Mouse (Mus musculus): ENCODE measurements around the gene Eppin. TPM values are rescaled to one million over a fixed set of nuclear protein-coding genes. Genes with fewer than 3 reads are reported as not detected.

Gene Eppin
- total and polyA plus RNA-seq, 2 experiments from 2014 or later, result not detected

GRCm38 (mm10) chr2:164544454-164545097 lies 48.8 kb downstream of the Eppin start:
- Histone ChIP-seq H3K4me1 (ENCODE audit: insufficient read depth) (no peaks in the 10 kb centered on the region), H3K9ac (no peak overlapping the region), H3K9me3 (ENCODE audit: low read length) (no peaks in the 10 kb centered on the region), H3K27ac (ENCODE audit: low read depth, low read length) (no peak overlapping the region), H3K4me3 (ENCODE audit: low read depth, low read length) (no peak overlapping the region), H3K27me3 (ENCODE audit: insufficient read depth, low read length) (no peaks in the 10 kb centered on the region), H3K36me3 (ENCODE audit: insufficient read depth) (no peaks in the 10 kb centered on the region), H3K4me2 (ENCODE audit: low read depth) (no peak overlapping the region)
- no peak for TF ChIP-seq CTCF (IDR thresholded peaks at IDR 0.05; ENCODE audit: low read depth)
- no peak for DNase-seq
- WGBS, result 60% methylated on average over 5 of the region's 5 CpGs
- no peak for ATAC-seq

- Histone ChIP-seq H3K9ac (no peak overlapping the region), H3K4me2 (ENCODE audit: low read depth) (no peak overlapping the region), H3K9me3 (ENCODE audit: low read length) (no peaks in the 10 kb centered on the region), H3K27me3 (ENCODE audit: insufficient read depth, low read length) (no peaks in the 10 kb centered on the region), H3K36me3 (ENCODE audit: insufficient read depth) (no peaks in the 10 kb centered on the region), H3K27ac (ENCODE audit: low read depth, low read length) (no peak overlapping the region), H3K4me3 (ENCODE audit: low read depth, low read length) (no peak overlapping the region), H3K4me1 (ENCODE audit: insufficient read depth) (no peaks in the 10 kb centered on the region)
- no peak for DNase-seq
- TF ChIP-seq CTCF (IDR thresholded peaks at IDR 0.05; ENCODE audit: low read depth), result no peak
- no peak for ATAC-seq
- 70% methylated on average over 2 of the region's 2 CpGs for WGBS
Observed at GRCm38 (mm10) chr2:164543745-164544144, 49.6 kb downstream of the Eppin start.

- DNase-seq (no peak), ATAC-seq (no peak)
- 86% methylated on average over 7 of the region's 7 CpGs for WGBS
- no peaks in the 10 kb centered on the region for H3K9me3 ChIP-seq (ENCODE audit: low read length)
- H3K27ac ChIP-seq (ENCODE audit: low read depth, low read length), result no peak overlapping the region
- no peak overlapping the region for H3K9ac ChIP-seq
- H3K4me3 ChIP-seq (ENCODE audit: low read depth, low read length), result no peak overlapping the region
- H3K36me3 ChIP-seq (ENCODE audit: insufficient read depth), result no peaks in the 10 kb centered on the region
- no peak for TF ChIP-seq CTCF (IDR thresholded peaks at IDR 0.05; ENCODE audit: low read depth)
- no peaks in the 10 kb centered on the region for H3K27me3 ChIP-seq (ENCODE audit: insufficient read depth, low read length)
- no peak overlapping the region for H3K4me2 ChIP-seq (ENCODE audit: low read depth)
- no peaks in the 10 kb centered on the region for H3K4me1 ChIP-seq (ENCODE audit: insufficient read depth)
Observed at GRCm38 (mm10) chr2:164542598-164542997, 50.8 kb downstream of the Eppin start.

- Histone ChIP-seq H3K9me3 (ENCODE audit: low read length) (no peaks in the 10 kb centered on the region), H3K27me3 (ENCODE audit: insufficient read depth, low read length) (no peaks in the 10 kb centered on the region), H3K9ac (no peak overlapping the region), H3K4me3 (ENCODE audit: low read depth, low read length) (no peak overlapping the region), H3K4me1 (ENCODE audit: insufficient read depth) (no peaks in the 10 kb centered on the region), H3K27ac (ENCODE audit: low read depth, low read length) (no peak overlapping the region), H3K36me3 (ENCODE audit: insufficient read depth) (no peaks in the 10 kb centered on the region), H3K4me2 (ENCODE audit: low read depth) (no peak overlapping the region)
- DNase-seq, result no peak
- TF ChIP-seq CTCF (IDR thresholded peaks at IDR 0.05; ENCODE audit: low read depth), result no peak
- ATAC-seq, result no peak
- 71% methylated on average over 5 of the region's 5 CpGs for WGBS
Observed at GRCm38 (mm10) chr2:164542132-164542531, 51.3 kb downstream of the Eppin start.

- Histone ChIP-seq H3K4me3 (ENCODE audit: low read depth, low read length) (no peak overlapping the region), H3K27me3 (ENCODE audit: insufficient read depth, low read length) (no peaks in the 10 kb centered on the region), H3K4me1 (ENCODE audit: insufficient read depth) (no peaks in the 10 kb centered on the region), H3K9me3 (ENCODE audit: low read length) (no peaks in the 10 kb centered on the region), H3K27ac (ENCODE audit: low read depth, low read length) (no peak overlapping the region), H3K9ac (no peak overlapping the region), H3K4me2 (ENCODE audit: low read depth) (no peak overlapping the region), H3K36me3 (ENCODE audit: insufficient read depth) (no peaks in the 10 kb centered on the region)
- DNase-seq (no peak), ATAC-seq (no peak)
- TF ChIP-seq CTCF (IDR thresholded peaks at IDR 0.05; ENCODE audit: low read depth), result no peak
- 36% methylated on average over 8 of the region's 8 CpGs for WGBS
Observed at GRCm38 (mm10) chr2:164540652-164541427, 52.6 kb downstream of the Eppin start.

Other genes starting within 250 kb of the Eppin start
Only the 30 nearest of the 32 such genes appear.
- gene Slpi, start 204.5 kb downstream of the Eppin start, total RNA-seq (2014; rRNA removed), result not detected in 2 replicates
- gene Slpi, start 204.5 kb downstream of the Eppin start, polyA plus RNA-seq (2015; fragmentation: Nextera tagmentation; extraction: Ambion mirVana), result 0.71 and 0.77 TPM in 2 replicates
- 0.46 TPM in 1 of 2 replicates, not detected in the other for gene Rbpjl, start 190.5 kb downstream of the Eppin start, total RNA-seq (2014; rRNA removed)
- gene Rbpjl, start 190.5 kb downstream of the Eppin start, polyA plus RNA-seq (2015; fragmentation: Nextera tagmentation; extraction: Ambion mirVana), result 0.17 and 0.33 TPM in 2 replicates
- gene Matn4, start 188.4 kb downstream of the Eppin start, total RNA-seq (2014; rRNA removed), result 6.2 and 6.3 TPM in 2 replicates
- 3.3 and 7.1 TPM in 2 replicates for gene Matn4, start 188.4 kb downstream of the Eppin start, polyA plus RNA-seq (2015; fragmentation: Nextera tagmentation; extraction: Ambion mirVana)
- gene Sdc4, start 149.7 kb downstream of the Eppin start, total RNA-seq (2014; rRNA removed), result 11.8 and 14.0 TPM in 2 replicates
- gene Sdc4, start 149.7 kb downstream of the Eppin start, polyA plus RNA-seq (2015; fragmentation: Nextera tagmentation; extraction: Ambion mirVana), result 8.0 and 16.5 TPM in 2 replicates
- gene Sys1, start 136.6 kb downstream of the Eppin start, total RNA-seq (2014; rRNA removed), result 88.0 and 167 TPM in 2 replicates
- 105 and 110 TPM in 2 replicates for gene Sys1, start 136.6 kb downstream of the Eppin start, polyA plus RNA-seq (2015; fragmentation: Nextera tagmentation; extraction: Ambion mirVana)
- gene Gm20458, start 132.6 kb downstream of the Eppin start, total RNA-seq (2014; rRNA removed), result 3.6 and 10.5 TPM in 2 replicates
- 10.0 and 10.7 TPM in 2 replicates for gene Gm20458, start 132.6 kb downstream of the Eppin start, polyA plus RNA-seq (2015; fragmentation: Nextera tagmentation; extraction: Ambion mirVana)
- not detected in 2 replicates for gene Trp53tg5, start 119.9 kb downstream of the Eppin start, total RNA-seq (2014; rRNA removed)
- not detected in 2 replicates for gene Trp53tg5, start 119.9 kb downstream of the Eppin start, polyA plus RNA-seq (2015; fragmentation: Nextera tagmentation; extraction: Ambion mirVana)
- 21.7 and 23.9 TPM in 2 replicates for gene Dbndd2, start 107.5 kb downstream of the Eppin start, total RNA-seq (2014; rRNA removed)
- gene Dbndd2, start 107.5 kb downstream of the Eppin start, polyA plus RNA-seq (2015; fragmentation: Nextera tagmentation; extraction: Ambion mirVana), result 10.9 and 17.6 TPM in 2 replicates
- gene Pigt, start 96.1 kb downstream of the Eppin start, total RNA-seq (2014; rRNA removed), result 47.6 and 77.6 TPM in 2 replicates
- 91.0 and 93.8 TPM in 2 replicates for gene Pigt, start 96.1 kb downstream of the Eppin start, polyA plus RNA-seq (2015; fragmentation: Nextera tagmentation; extraction: Ambion mirVana)
- gene Wfdc2, start 31.2 kb downstream of the Eppin start, total RNA-seq (2014; rRNA removed), result 1.5 and 6.1 TPM in 2 replicates
- gene Wfdc2, start 31.2 kb downstream of the Eppin start, polyA plus RNA-seq (2015; fragmentation: Nextera tagmentation; extraction: Ambion mirVana), result 4.3 and 7.3 TPM in 2 replicates
- not detected in 2 replicates for gene Spint3, start 20.1 kb downstream of the Eppin start, total RNA-seq (2014; rRNA removed)
- gene Spint3, start 20.1 kb downstream of the Eppin start, polyA plus RNA-seq (2015; fragmentation: Nextera tagmentation; extraction: Ambion mirVana), result not detected in 2 replicates
- not detected in 2 replicates for gene Wfdc6a, start 8.1 kb downstream of the Eppin start, total RNA-seq (2014; rRNA removed)
- gene Wfdc6a, start 8.1 kb downstream of the Eppin start, polyA plus RNA-seq (2015; fragmentation: Nextera tagmentation; extraction: Ambion mirVana), result 0.33 TPM in 1 of 2 replicates, not detected in the other
- not detected in 2 replicates for gene Wfdc6b, start 19.9 kb upstream of the Eppin start, total RNA-seq (2014; rRNA removed)
- gene Wfdc6b, start 19.9 kb upstream of the Eppin start, polyA plus RNA-seq (2015; fragmentation: Nextera tagmentation; extraction: Ambion mirVana), result not detected in 2 replicates
- gene Wfdc8, start 20.0 kb upstream of the Eppin start, total RNA-seq (2014; rRNA removed), result not detected in 2 replicates
- gene Wfdc8, start 20.0 kb upstream of the Eppin start, polyA plus RNA-seq (2015; fragmentation: Nextera tagmentation; extraction: Ambion mirVana), result not detected in 2 replicates
- not detected in 2 replicates for gene Wfdc16, start 45.2 kb upstream of the Eppin start, total RNA-seq (2014; rRNA removed)
- not detected in 2 replicates for gene Wfdc16, start 45.2 kb upstream of the Eppin start, polyA plus RNA-seq (2015; fragmentation: Nextera tagmentation; extraction: Ambion mirVana)
- gene Wfdc10, start 62.5 kb upstream of the Eppin start, total RNA-seq (2014; rRNA removed), result not detected in 2 replicates
- not detected in 2 replicates for gene Wfdc10, start 62.5 kb upstream of the Eppin start, polyA plus RNA-seq (2015; fragmentation: Nextera tagmentation; extraction: Ambion mirVana)
- gene Wfdc9, start 63.0 kb upstream of the Eppin start, total RNA-seq (2014; rRNA removed), result not detected in 2 replicates
- gene Wfdc9, start 63.0 kb upstream of the Eppin start, polyA plus RNA-seq (2015; fragmentation: Nextera tagmentation; extraction: Ambion mirVana), result not detected in 2 replicates
- not detected in 2 replicates for gene Wfdc11, start 80.5 kb upstream of the Eppin start, total RNA-seq (2014; rRNA removed)
- gene Wfdc11, start 80.5 kb upstream of the Eppin start, polyA plus RNA-seq (2015; fragmentation: Nextera tagmentation; extraction: Ambion mirVana), result not detected in 2 replicates
- not detected in 2 replicates for gene Wfdc13, start 91.5 kb upstream of the Eppin start, total RNA-seq (2014; rRNA removed)
- not detected in 2 replicates for gene Wfdc13, start 91.5 kb upstream of the Eppin start, polyA plus RNA-seq (2015; fragmentation: Nextera tagmentation; extraction: Ambion mirVana)
- gene Spint4, start 104.9 kb upstream of the Eppin start, total RNA-seq (2014; rRNA removed), result not detected in 2 replicates
- gene Spint4, start 104.9 kb upstream of the Eppin start, polyA plus RNA-seq (2015; fragmentation: Nextera tagmentation; extraction: Ambion mirVana), result not detected in 2 replicates
- not detected in 2 replicates for gene Spint5, start 121.7 kb upstream of the Eppin start, total RNA-seq (2014; rRNA removed)
- not detected in 2 replicates for gene Spint5, start 121.7 kb upstream of the Eppin start, polyA plus RNA-seq (2015; fragmentation: Nextera tagmentation; extraction: Ambion mirVana)
- 0.54 and 0.81 TPM in 2 replicates for gene Wfdc3, start 152.3 kb upstream of the Eppin start, total RNA-seq (2014; rRNA removed)
- 0.89 and 1.1 TPM in 2 replicates for gene Wfdc3, start 152.3 kb upstream of the Eppin start, polyA plus RNA-seq (2015; fragmentation: Nextera tagmentation; extraction: Ambion mirVana)
- gene Dnttip1, start 152.4 kb upstream of the Eppin start, total RNA-seq (2014; rRNA removed), result 23.2 and 26.1 TPM in 2 replicates
- 52.3 and 60.1 TPM in 2 replicates for gene Dnttip1, start 152.4 kb upstream of the Eppin start, polyA plus RNA-seq (2015; fragmentation: Nextera tagmentation; extraction: Ambion mirVana)
- 24.9 and 29.2 TPM in 2 replicates for gene Ube2c, start 176.3 kb upstream of the Eppin start, total RNA-seq (2014; rRNA removed)
- 30.9 and 38.4 TPM in 2 replicates for gene Ube2c, start 176.3 kb upstream of the Eppin start, polyA plus RNA-seq (2015; fragmentation: Nextera tagmentation; extraction: Ambion mirVana)
- gene Tnnc2, start 186.4 kb upstream of the Eppin start, total RNA-seq (2014; rRNA removed), result 0.38 and 2.9 TPM in 2 replicates
- gene Tnnc2, start 186.4 kb upstream of the Eppin start, polyA plus RNA-seq (2015; fragmentation: Nextera tagmentation; extraction: Ambion mirVana), result 0.50 and 0.63 TPM in 2 replicates
- 72.0 and 77.5 TPM in 2 replicates for gene Snx21, start 192.2 kb upstream of the Eppin start, total RNA-seq (2014; rRNA removed)
- gene Snx21, start 192.2 kb upstream of the Eppin start, polyA plus RNA-seq (2015; fragmentation: Nextera tagmentation; extraction: Ambion mirVana), result 48.5 and 50.2 TPM in 2 replicates
- gene Acot8, start 211.3 kb upstream of the Eppin start, total RNA-seq (2014; rRNA removed), result 17.4 and 23.0 TPM in 2 replicates
- gene Acot8, start 211.3 kb upstream of the Eppin start, polyA plus RNA-seq (2015; fragmentation: Nextera tagmentation; extraction: Ambion mirVana), result 13.7 and 17.1 TPM in 2 replicates
- gene Zswim3, start 211.5 kb upstream of the Eppin start, total RNA-seq (2014; rRNA removed), result 5.5 and 6.7 TPM in 2 replicates
- gene Zswim3, start 211.5 kb upstream of the Eppin start, polyA plus RNA-seq (2015; fragmentation: Nextera tagmentation; extraction: Ambion mirVana), result 2.6 and 5.2 TPM in 2 replicates
- gene Zswim1, start 229.1 kb upstream of the Eppin start, total RNA-seq (2014; rRNA removed), result 11.2 and 18.6 TPM in 2 replicates
- 27.5 and 32.6 TPM in 2 replicates for gene Zswim1, start 229.1 kb upstream of the Eppin start, polyA plus RNA-seq (2015; fragmentation: Nextera tagmentation; extraction: Ambion mirVana)
- gene Spata25, start 234.9 kb upstream of the Eppin start, total RNA-seq (2014; rRNA removed), result 0.62 and 1.00 TPM in 2 replicates
- gene Spata25, start 234.9 kb upstream of the Eppin start, polyA plus RNA-seq (2015; fragmentation: Nextera tagmentation; extraction: Ambion mirVana), result not detected in 2 replicates

Measured in forebrain, postnatal 0 days (tissue).